Mouse (Mus musculus): Measurements from ENCODE around the gene D630023F18Rik. TPM values are rescaled to one million over a fixed set of nuclear protein-coding genes. Genes with fewer than 3 reads are reported as not detected.

Gene D630023F18Rik
- polyA plus RNA-seq (2012; rRNA removed), result 0.04 TPM in 1 of 2 replicates, not detected in the other

DNA sequence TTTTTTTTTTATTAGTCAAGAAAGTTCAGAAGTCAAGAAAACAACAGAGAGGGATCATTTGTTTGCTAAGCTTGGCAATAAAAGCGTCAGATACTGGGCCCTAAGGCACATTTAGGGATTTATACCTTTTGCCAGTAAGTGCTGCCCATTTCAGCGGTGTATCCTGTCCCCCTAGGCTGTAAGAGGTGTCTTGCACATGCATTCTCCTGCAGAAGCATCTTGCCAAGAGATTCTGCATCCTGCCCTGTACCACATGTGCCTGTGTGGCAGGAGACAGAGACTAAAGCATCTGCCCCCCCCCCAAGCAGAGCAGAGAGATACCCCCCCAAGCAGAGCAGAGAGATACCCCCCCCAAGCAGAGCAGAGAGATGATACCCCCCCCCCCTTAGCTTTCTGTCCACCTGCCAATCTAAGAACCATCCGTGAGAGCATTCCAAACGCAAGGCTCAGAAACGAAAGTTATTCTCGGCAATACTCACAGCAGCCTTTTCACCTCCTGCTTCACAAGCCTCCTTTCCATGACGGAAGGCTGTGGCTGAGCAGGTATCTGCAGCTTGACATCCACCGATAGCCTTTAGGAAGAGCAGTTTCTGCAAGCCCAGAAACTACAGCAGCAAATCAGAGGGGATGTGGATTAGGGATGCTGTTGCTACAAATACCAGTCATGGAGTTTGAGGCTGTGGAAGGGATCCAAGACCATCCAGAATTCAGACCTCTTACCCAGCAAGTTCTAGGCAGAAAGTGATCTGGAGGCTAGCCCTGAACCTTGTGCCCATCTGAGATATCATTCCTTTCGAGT lies at the start of gene D630023F18Rik:
Gene D630023F18Rik, minus strand, starts transcription at position 641 of the 799 bp plus-strand sequence.
- no peak for TF ChIP-seq CTCF (IDR thresholded peaks at IDR 0.05; ENCODE audit: extremely low read depth, insufficient read length, insufficient replicate concordance, low read depth, low read length)
- TF ChIP-seq POLR2A (IDR thresholded peaks at IDR 0.05; ENCODE audit: low read depth, low read length), result no peak
- peaks cover 19% of the 10 kb centered on the region; the same call in 1 of the 2 replicates for H3K4me1 ChIP-seq (ENCODE audit: control insufficient read depth, insufficient read depth, insufficient read length, low read length)
- no peaks in the 10 kb centered on the region for H3K27me3 ChIP-seq (ENCODE audit: control insufficient read depth, insufficient read depth, low read length)
- 17% methylated on average over 9 of the region's 9 CpGs for WGBS
- no peaks in the 10 kb centered on the region for H3K36me3 ChIP-seq (ENCODE audit: control insufficient read depth, insufficient read depth, low read length)
- H3K4me3 ChIP-seq (ENCODE audit: low read depth, low read length), result peak within 1 kb of the TSS; percentile 12; the same call in 1 of the 2 replicates
- H3K27ac ChIP-seq (ENCODE audit: insufficient read depth, low read depth, low read length), result 0 out of 2 replicates have a peak within 1 kb of the TSS, but pooled peaks have one; percentile 22

DNA sequence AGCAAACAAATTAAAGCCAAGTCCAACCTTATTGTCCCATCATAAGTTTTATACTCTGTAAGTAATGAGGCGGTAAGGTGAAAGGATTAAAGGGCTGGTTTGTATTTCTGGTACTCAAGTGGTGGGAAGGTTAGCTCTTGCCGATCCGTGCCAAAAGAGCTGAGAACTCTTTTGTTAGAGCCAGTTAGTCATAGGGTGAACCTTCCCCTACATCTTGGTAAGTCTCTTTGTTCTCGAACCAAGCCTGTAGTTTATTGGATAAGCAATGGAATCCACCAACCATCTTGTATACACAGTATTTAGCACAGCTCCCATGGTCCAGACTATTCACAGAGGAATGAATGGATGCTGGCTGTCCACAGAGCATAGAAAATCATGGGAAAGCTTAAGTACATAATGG lies 48.6 kb upstream of the D630023F18Rik start:
- Histone ChIP-seq H3K27ac (ENCODE audit: insufficient read depth, low read depth, low read length) (no peak overlapping the region), H3K4me1 (ENCODE audit: control insufficient read depth, insufficient read depth, insufficient read length, low read length) (peaks cover 10% of the 10 kb centered on the region), H3K36me3 (ENCODE audit: control insufficient read depth, insufficient read depth, low read length) (peaks cover 67% of the 10 kb centered on the region), H3K27me3 (ENCODE audit: control insufficient read depth, insufficient read depth, low read length) (no peaks in the 10 kb centered on the region), H3K4me3 (ENCODE audit: low read depth, low read length) (no peak overlapping the region)
- WGBS, result 77% methylated on average over 4 of the region's 4 CpGs
- TF ChIP-seq POLR2A (IDR thresholded peaks at IDR 0.05; ENCODE audit: low read depth, low read length) (no peak), CTCF (IDR thresholded peaks at IDR 0.05; ENCODE audit: extremely low read depth, insufficient read length, insufficient replicate concordance, low read depth, low read length) (no peak)

- H3K27me3 ChIP-seq (ENCODE audit: control insufficient read depth, insufficient read depth, low read length), result no peaks in the 10 kb centered on the region
These were observed 46.9 kb upstream of the D630023F18Rik start for GRCm38 (mm10) chr1:65169947-65170346.

GRCm38 (mm10) chr1:65169536-65169935 lies 46.5 kb upstream of the D630023F18Rik start:
- Histone ChIP-seq H3K36me3 (ENCODE audit: control insufficient read depth, insufficient read depth, low read length) (peaks cover 80% of the 10 kb centered on the region), H3K27ac (ENCODE audit: insufficient read depth, low read depth, low read length) (no peak overlapping the region)
- WGBS, result 58% methylated on average over 7 of the region's 7 CpGs

More at GRCm38 (mm10) chr1:65169947-65170346, 46.9 kb upstream of the D630023F18Rik start:
- Histone ChIP-seq H3K4me3 (ENCODE audit: low read depth, low read length) (no peak overlapping the region), H3K27ac (ENCODE audit: insufficient read depth, low read depth, low read length) (0 out of 2 replicates have a peak overlapping the region, but pooled peaks have one; percentile 27), H3K4me1 (ENCODE audit: control insufficient read depth, insufficient read depth, insufficient read length, low read length) (peaks cover 6% of the 10 kb centered on the region), H3K36me3 (ENCODE audit: control insufficient read depth, insufficient read depth, low read length) (peaks cover 80% of the 10 kb centered on the region)
- TF ChIP-seq CTCF (IDR thresholded peaks at IDR 0.05; ENCODE audit: extremely low read depth, insufficient read length, insufficient replicate concordance, low read depth, low read length), result no peak
- TF ChIP-seq POLR2A (IDR thresholded peaks at IDR 0.05; ENCODE audit: low read depth, low read length), result no peak
- 50% methylated on average over 5 of the region's 5 CpGs for WGBS

GRCm38 (mm10) chr1:65167496-65167895 lies 44.5 kb upstream of the D630023F18Rik start:
- Histone ChIP-seq H3K27ac (ENCODE audit: insufficient read depth, low read depth, low read length) (no peak overlapping the region), H3K4me3 (ENCODE audit: low read depth, low read length) (no peak overlapping the region), H3K4me1 (ENCODE audit: control insufficient read depth, insufficient read depth, insufficient read length, low read length) (no peaks in the 10 kb centered on the region), H3K36me3 (ENCODE audit: control insufficient read depth, insufficient read depth, low read length) (peaks cover 79% of the 10 kb centered on the region), H3K27me3 (ENCODE audit: control insufficient read depth, insufficient read depth, low read length) (no peaks in the 10 kb centered on the region)
- WGBS, result 43% methylated on average over 1 of the region's 1 CpGs
- TF ChIP-seq POLR2A (IDR thresholded peaks at IDR 0.05; ENCODE audit: low read depth, low read length) (no peak), CTCF (IDR thresholded peaks at IDR 0.05; ENCODE audit: extremely low read depth, insufficient read length, insufficient replicate concordance, low read depth, low read length) (no peak)

More at GRCm38 (mm10) chr1:65169536-65169935, 46.5 kb upstream of the D630023F18Rik start:
- no peak for TF ChIP-seq POLR2A (IDR thresholded peaks at IDR 0.05; ENCODE audit: low read depth, low read length)
- TF ChIP-seq CTCF (IDR thresholded peaks at IDR 0.05; ENCODE audit: extremely low read depth, insufficient read length, insufficient replicate concordance, low read depth, low read length), result no peak
- Histone ChIP-seq H3K4me1 (ENCODE audit: control insufficient read depth, insufficient read depth, insufficient read length, low read length) (peaks cover 4% of the 10 kb centered on the region), H3K4me3 (ENCODE audit: low read depth, low read length) (no peak overlapping the region), H3K27me3 (ENCODE audit: control insufficient read depth, insufficient read depth, low read length) (no peaks in the 10 kb centered on the region)

GRCm38 (mm10) chr1:65162210-65162609 lies 39.2 kb upstream of the D630023F18Rik start:
- no peak for TF ChIP-seq CTCF (IDR thresholded peaks at IDR 0.05; ENCODE audit: extremely low read depth, insufficient read length, insufficient replicate concordance, low read depth, low read length)
- no peak for TF ChIP-seq POLR2A (IDR thresholded peaks at IDR 0.05; ENCODE audit: low read depth, low read length)
- Histone ChIP-seq H3K27ac (ENCODE audit: insufficient read depth, low read depth, low read length) (no peak overlapping the region), H3K36me3 (ENCODE audit: control insufficient read depth, insufficient read depth, low read length) (peaks cover 76% of the 10 kb centered on the region), H3K4me1 (ENCODE audit: control insufficient read depth, insufficient read depth, insufficient read length, low read length) (no peaks in the 10 kb centered on the region), H3K4me3 (ENCODE audit: low read depth, low read length) (no peak overlapping the region), H3K27me3 (ENCODE audit: control insufficient read depth, insufficient read depth, low read length) (no peaks in the 10 kb centered on the region)
- 93% methylated on average over 1 of the region's 1 CpGs for WGBS

- TF ChIP-seq POLR2A (IDR thresholded peaks at IDR 0.05; ENCODE audit: low read depth, low read length), result no peak
- TF ChIP-seq CTCF (IDR thresholded peaks at IDR 0.05; ENCODE audit: extremely low read depth, insufficient read length, insufficient replicate concordance, low read depth, low read length), result no peak
- H3K27me3 ChIP-seq (ENCODE audit: control insufficient read depth, insufficient read depth, low read length), result no peaks in the 10 kb centered on the region
- 93% methylated on average over 5 of the region's 5 CpGs for WGBS
These were observed 33.1 kb upstream of the D630023F18Rik start for GRCm38 (mm10) chr1:65156111-65156510.

More at GRCm38 (mm10) chr1:65156111-65156510, 33.1 kb upstream of the D630023F18Rik start:
- H3K4me3 ChIP-seq (ENCODE audit: low read depth, low read length), result no peak overlapping the region
- peaks cover 8% of the 10 kb centered on the region; the same call in 1 of the 2 replicates for H3K4me1 ChIP-seq (ENCODE audit: control insufficient read depth, insufficient read depth, insufficient read length, low read length)
- H3K27ac ChIP-seq (ENCODE audit: insufficient read depth, low read depth, low read length), result peak overlapping the region; percentile 70; the same call in 1 of the 2 replicates
- H3K36me3 ChIP-seq (ENCODE audit: control insufficient read depth, insufficient read depth, low read length), result peaks cover 30% of the 10 kb centered on the region

Measured in small intestine, adult 2 months (tissue).